Mouse (Mus musculus): ENCODE measurements around the gene Prdx1.
A peak's percentile ranks its signal among the peaks of the same experiment; 100 is the strongest.

Gene Prdx1

DNA sequence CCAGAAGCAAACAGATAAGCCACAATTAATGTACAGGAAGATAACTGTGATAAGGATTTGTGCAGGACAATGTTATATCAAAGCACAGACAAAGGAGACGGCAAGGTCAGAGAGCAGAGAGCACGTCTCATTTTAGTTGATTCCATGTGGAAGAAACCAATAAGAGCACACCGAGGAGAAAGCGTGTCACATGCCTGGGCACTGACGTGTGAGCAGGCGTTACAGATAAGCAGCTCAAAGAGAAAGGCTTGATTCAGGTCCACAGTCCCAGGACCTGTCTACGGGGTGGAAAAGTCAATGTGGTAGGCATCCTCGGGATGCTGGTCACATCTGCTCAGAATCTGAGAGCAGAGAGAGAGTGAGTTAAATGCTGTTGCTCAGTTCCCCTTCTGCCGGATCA is 45.7 kb downstream of the Prdx1 start:
- DNase-seq, result no peak

GRCm38 (mm10) chr4:116732355-116732754 is 47.0 kb downstream of the Prdx1 start:
- no peak for DNase-seq

GRCm38 (mm10) chr4:116734996-116735395 is 49.7 kb downstream of the Prdx1 start:
- peak; percentile 10 for DNase-seq

- no peak for DNase-seq
Measured at GRCm38 (mm10) chr4:116738972-116739751, 53.8 kb downstream of the Prdx1 start.

- no peak for DNase-seq
Measured at GRCm38 (mm10) chr4:116749750-116750149, 64.4 kb downstream of the Prdx1 start.

All from thymus, postnatal 25 days (tissue).